Mouse (Mus musculus) CH12.LX (cell line): Measurements from ENCODE around the gene Eml1. TPM values are rescaled to one million over a fixed set of nuclear protein-coding genes. Genes with fewer than 3 reads are reported as not detected.

Experiments
- DNase-seq: peaks from one replicate; pipeline ENCODE4 v3.0.0-alpha.2; 2013; ENCODE audit errors: extremely low read depth
- H3K27ac ChIP-seq: 2 replicates; pipeline ENCODE4 v1.5.1; 2012; ENCODE audit warnings: low read depth, mild to moderate bottlenecking, control low read depth, moderate library complexity; ENCODE audit not compliant: insufficient read depth
- H3K27me3 ChIP-seq: replicated peaks from 2 replicates; pipeline ENCODE3; 2012; ENCODE audit warnings: inconsistent platforms
- H3K36me3 ChIP-seq, 2 experiments: replicated peaks in 1 of 2; 2 replicates each; pipeline versions ENCODE3 to v1.6.1; 2012; ENCODE audit warnings: inconsistent platforms in 1 of 2, low read length in 1 of 2, mild to moderate bottlenecking in 1 of 2, mixed read lengths in 1 of 2, moderate library complexity in 1 of 2; ENCODE audit not compliant: control insufficient read depth in 1 of 2, insufficient read depth in 1 of 2
- H3K4me1 ChIP-seq, 2 experiments: 2 replicates each; pipeline ENCODE4 v1.6.1; 2012; ENCODE audit warnings: inconsistent platforms in 1 of 2, moderate library complexity in 1 of 2; ENCODE audit not compliant: insufficient read depth in 2 of 2, control insufficient read depth in 1 of 2
- H3K4me2 ChIP-seq: 2 replicates; pipeline ENCODE4 v1.6.1; 2012; ENCODE audit warnings: low read depth, mild to moderate bottlenecking, control low read depth; ENCODE audit not compliant: poor library complexity, insufficient read depth, severe bottlenecking
- H3K4me3 ChIP-seq, 3 experiments: fragments of 150-350 bp in 1 of 3; sonication (generic) in 1 of 3; replicated peaks in 1 of 3; 2 replicates each; pipeline versions ENCODE3 to v1.5.1; 2011 to 2012; ENCODE audit warnings: low read depth in 2 of 3, low read length in 2 of 3, mild to moderate bottlenecking in 2 of 3, moderate library complexity in 2 of 3, control low read depth in 1 of 3, improper control_type of control experiment in 1 of 3, inconsistent platforms in 1 of 3, mixed read lengths in 1 of 3; ENCODE audit not compliant: poor library complexity in 1 of 3
- H3K79me2 ChIP-seq: replicated peaks from 2 replicates; pipeline ENCODE4 v1.6.1; 2012; ENCODE audit warnings: mild to moderate bottlenecking, moderate library complexity; ENCODE audit not compliant: control insufficient read depth, poor library complexity, insufficient read depth, severe bottlenecking; ENCODE audit errors: extremely low read depth
- H3K9ac ChIP-seq: 2 replicates; pipeline ENCODE4 v1.6.1; 2012; ENCODE audit warnings: low read depth, mild to moderate bottlenecking, control low read depth, moderate library complexity; ENCODE audit not compliant: insufficient read depth
- H3K9me3 ChIP-seq: replicated peaks from 2 replicates; pipeline ENCODE3; 2012; ENCODE audit warnings: low read length, inconsistent platforms, mixed read lengths
- CTCF ChIP-seq, 2 experiments: IDR thresholded peaks in 1 of 2; conservative IDR thresholded peaks in 1 of 2; 2 replicates each; pipeline ENCODE4 v1.5.1; 2011 to 2012; ENCODE audit warnings: low read depth in 2 of 2, low read length in 2 of 2, improper control_type of control experiment in 1 of 2, inconsistent platforms in 1 of 2, mild to moderate bottlenecking in 1 of 2, moderate library complexity in 1 of 2
- HCFC1 ChIP-seq: IDR thresholded peaks from 2 replicates; pipeline ENCODE4 v1.6.1; 2012; ENCODE audit warnings: low read depth, mild to moderate bottlenecking, inconsistent platforms, low read length, improper control_type of control experiment
- IRF4 ChIP-seq: IDR thresholded peaks from 2 replicates; pipeline ENCODE4 v1.6.1; 2014; ENCODE audit warnings: low read depth, mild to moderate bottlenecking, inconsistent platforms, low read length, improper control_type of control experiment
- JUN ChIP-seq: IDR thresholded peaks from 2 replicates; pipeline ENCODE4 v1.6.1; 2011; ENCODE audit warnings: low read depth, mild to moderate bottlenecking, low read length, improper control_type of control experiment, moderate library complexity; ENCODE audit not compliant: insufficient read depth
- JUND ChIP-seq: conservative IDR thresholded peaks from 2 replicates; pipeline ENCODE4 v1.6.1; 2011; ENCODE audit warnings: low read depth, low read length, improper control_type of control experiment
- MAFK ChIP-seq: IDR thresholded peaks from 2 replicates; pipeline ENCODE4 v1.6.1; 2011; ENCODE audit warnings: low read length, improper control_type of control experiment; ENCODE audit not compliant: insufficient replicate concordance
- MAX ChIP-seq: IDR thresholded peaks from 2 replicates; pipeline ENCODE4 v1.6.1; 2011; ENCODE audit warnings: low read length, improper control_type of control experiment
- MAZ ChIP-seq: IDR thresholded peaks from 2 replicates; pipeline ENCODE4 v1.6.1; 2012; ENCODE audit warnings: low read depth, mild to moderate bottlenecking, inconsistent platforms, low read length, improper control_type of control experiment, moderate library complexity
- MEF2A ChIP-seq: IDR thresholded peaks from 2 replicates; pipeline ENCODE4 v1.6.1; 2014; ENCODE audit warnings: low read depth, mild to moderate bottlenecking, inconsistent platforms, low read length, improper control_type of control experiment, borderline replicate concordance
- MXI1 ChIP-seq: IDR thresholded peaks from 2 replicates; pipeline ENCODE4 v1.6.1; 2011; ENCODE audit warnings: mild to moderate bottlenecking, low read depth, low read length, improper control_type of control experiment
- MYC ChIP-seq: IDR thresholded peaks from 2 replicates; pipeline ENCODE4 v1.6.1; 2011; ENCODE audit warnings: low read depth, mild to moderate bottlenecking, improper control_type of control experiment, low read length
- NELFE ChIP-seq: IDR thresholded peaks from 2 replicates; pipeline ENCODE4 v1.6.1; 2011; ENCODE audit warnings: low read depth, low read length, improper control_type of control experiment
- NRF1 ChIP-seq: IDR thresholded peaks from 2 replicates; pipeline ENCODE4 v1.6.1; 2014; ENCODE audit warnings: low read depth, mild to moderate bottlenecking, inconsistent platforms, low read length, improper control_type of control experiment, moderate library complexity
- PAX5 ChIP-seq: IDR thresholded peaks from 2 replicates; pipeline ENCODE4 v1.6.1; 2012; ENCODE audit warnings: low read length, inconsistent platforms, mixed read lengths
- POLR2A ChIP-seq: IDR thresholded peaks from 2 replicates; pipeline ENCODE4 v1.6.1; 2011; ENCODE audit warnings: low read depth, mild to moderate bottlenecking, improper control_type of control experiment, low read length
- POLR2AphosphoS2 ChIP-seq: IDR thresholded peaks from 2 replicates; pipeline ENCODE4 v1.6.1; 2011; ENCODE audit warnings: low read depth, low read length, improper control_type of control experiment
- RAD21 ChIP-seq: IDR thresholded peaks from 2 replicates; pipeline ENCODE4 v1.6.1; 2011; ENCODE audit warnings: low read depth, mild to moderate bottlenecking, low read length, improper control_type of control experiment, moderate library complexity
- SIN3A ChIP-seq: IDR thresholded peaks from 2 replicates; pipeline ENCODE4 v1.6.1; 2012; ENCODE audit warnings: low read length, improper control_type of control experiment, inconsistent platforms
- TBP ChIP-seq: conservative IDR thresholded peaks from 2 replicates; pipeline ENCODE4 v1.6.1; 2011; ENCODE audit warnings: low read depth, low read length, improper control_type of control experiment
- UBTF ChIP-seq: IDR thresholded peaks from 2 replicates; pipeline ENCODE4 v1.6.1; 2012; ENCODE audit warnings: low read depth, mild to moderate bottlenecking, inconsistent platforms, low read length, improper control_type of control experiment, moderate library complexity
- USF1 ChIP-seq: IDR thresholded peaks from 2 replicates; pipeline ENCODE4 v1.6.1; 2014; ENCODE audit warnings: low read depth, mild to moderate bottlenecking, inconsistent platforms, low read length, improper control_type of control experiment
- USF2 ChIP-seq: conservative IDR thresholded peaks from 2 replicates; pipeline ENCODE4 v1.6.1; 2011; ENCODE audit warnings: low read depth, low read length, improper control_type of control experiment
- ZKSCAN1 ChIP-seq: IDR thresholded peaks from 2 replicates; pipeline ENCODE4 v1.6.1; 2012; ENCODE audit warnings: low read depth, inconsistent platforms, low read length, improper control_type of control experiment, borderline replicate concordance
- ZNF384 ChIP-seq: IDR thresholded peaks from 2 replicates; pipeline ENCODE4 v1.6.1; 2012; ENCODE audit warnings: low read depth, low read length, improper control_type of control experiment, inconsistent platforms
- dilution Hi-C: fragments of 300-500 bp; cut with MboI; formaldehyde crosslinking; loops from 2 replicates; pipeline ENCODE4 v1.14.3; 2020; ENCODE audit warnings: low sequenced_read_pairs; ENCODE audit not compliant: extremely low pct_unique_long_range_greater_than_20kb, extremely low pct_ligation_motif_present
- in situ Hi-C: fragments of 300-500 bp; cut with MboI; formaldehyde crosslinking; loops from 3 replicates; pipeline ENCODE4 v1.14.3; 2019; ENCODE audit warnings: low sequenced_read_pairs, low pct_ligation_motif_present, low pct_unique_long_range_greater_than_20kb, mixed read lengths
- polyA plus RNA-seq: library from polyadenylated mRNA; unstranded; fragments of >175 nt; gene quantifications from 2 replicates; pipeline ENCODE4 v1.2.1, GENCODE M21; 2012; ENCODE audit warnings: low read depth; ENCODE audit not compliant: insufficient read length
- total RNA-seq, 2 experiments: library from RNA; depleted of rRNA; stranded (reverse); fragments of 300-350 nt in 1 of 2; fragments of >200 nt in 1 of 2; gene quantifications; 2 replicates each; pipeline ENCODE4 v1.2.3; 2012 to 2014

Eml1 gene
- not detected in 2 replicates for total RNA-seq (2012; rRNA removed)
- not detected in 2 replicates for total RNA-seq (2014; rRNA removed)
- polyA plus RNA-seq: not detected in 2 replicates

GRCm38 (mm10) chr12:108370596-108371428, at the start of gene Eml1:
Gene Eml1, plus strand, starts transcription at chr12:108370957.
- Histone ChIP-seq H3K4me3 (no peak within 1 kb of the TSS), H3K27me3 (peaks cover 93% of the 10 kb centered on the region), H3K9ac (no peak within 1 kb of the TSS), H3K27ac (no peak within 1 kb of the TSS), H3K4me1 (no peaks in the 10 kb centered on the region), H3K36me3 (no peaks in the 10 kb centered on the region), H3K9me3 (peaks cover 6% of the 10 kb centered on the region), H3K4me2 (no peak within 1 kb of the TSS), H3K79me2 (no peaks in the 10 kb centered on the region)
- no peak for TF ChIP-seq MAFK
- no peak for TF ChIP-seq MAZ
- no peak for TF ChIP-seq MXI1
- TF ChIP-seq IRF4: no peak
- no peak for TF ChIP-seq MYC
- no peak for TF ChIP-seq POLR2A
- no peak for TF ChIP-seq JUN
- no peak for TF ChIP-seq TBP
- TF ChIP-seq USF1: no peak
- TF ChIP-seq POLR2AphosphoS2: no peak
- no peak for TF ChIP-seq MEF2A
- TF ChIP-seq PAX5: no peak
- TF ChIP-seq CTCF (conservative IDR thresholded peaks at IDR 0.05 in 1 of 2, IDR thresholded peaks at IDR 0.05 in 1 of 2; ENCODE audit: low read depth in 2 of 2, low read length in 2 of 2): no peak
- no peak for TF ChIP-seq NELFE
- no peak for TF ChIP-seq USF2
- dilution Hi-C loops (no loop called here), in situ Hi-C loops (no loop called here)
- no peak for DNase-seq

GRCm38 (mm10) chr12:108326401-108326800, 44.4 kb upstream of the Eml1 start:
- Histone ChIP-seq H3K79me2 (no peaks in the 10 kb centered on the region), H3K27ac (no peak overlapping the region), H3K27me3 (peaks cover 34% of the 10 kb centered on the region), H3K9ac (no peak overlapping the region), H3K36me3 (no peaks in the 10 kb centered on the region), H3K9me3 (peaks cover 5% of the 10 kb centered on the region)
- no peak for DNase-seq
- in situ Hi-C loops: no loop called here
- TF ChIP-seq MXI1 (no peak), NELFE (no peak), MAX (no peak), HCFC1 (no peak), JUND (no peak), SIN3A (no peak), USF2 (no peak), CTCF (conservative IDR thresholded peaks at IDR 0.05 in 1 of 2, IDR thresholded peaks at IDR 0.05 in 1 of 2; ENCODE audit: low read depth in 2 of 2, low read length in 2 of 2) (no peak), JUN (no peak), NRF1 (no peak), UBTF (no peak), POLR2AphosphoS2 (no peak), ZKSCAN1 (no peak), MEF2A (no peak), ZNF384 (no peak), PAX5 (no peak), RAD21 (no peak), MAZ (no peak)
- TF ChIP-seq, all 38 proteins: peak for 0
- Histone ChIP-seq H3K4me3 (no peak overlapping the region), H3K4me2 (no peak overlapping the region), H3K4me1 (no peaks in the 10 kb centered on the region)
- dilution Hi-C loops: no loop called here
